In genomic region chr1:34460061-34460441, GRCm38 (mm10) we compare ENCODE assay signal across 8 mouse cellular contexts. TPM values are rescaled to one million over a fixed set of nuclear protein-coding genes. Genes with fewer than 3 reads are reported as not detected.
A peak's percentile ranks its signal among the peaks of the same experiment; 100 is the strongest.
DNase-seq lines count a peak whose midpoint lies in the region; ATAC-seq and TF ChIP-seq lines count a peak whose summit lies in the region.

No protein-coding gene starts in this region.

- WGBS in heart, embryonic 13.5 days, result 5% methylated on average over 15 of the region's 15 CpGs
- WGBS in hindbrain, embryonic 11.5 days, result 3% methylated on average over 15 of the region's 15 CpGs
- 3% methylated on average over 15 of the region's 15 CpGs for WGBS in liver, postnatal 0 days (ENCODE audit: insufficient replicate concordance)

- no peaks in the 10 kb centered on the region for H3K9me3 ChIP-seq in heart, embryonic 13.5 days
- H3K9me3 ChIP-seq in hindbrain, embryonic 11.5 days (ENCODE audit: control insufficient read depth, low read length), result no peaks in the 10 kb centered on the region
- H3K9me3 ChIP-seq in liver, postnatal 0 days (ENCODE audit: low read length), result no peaks in the 10 kb centered on the region

- H3K4me2 ChIP-seq in heart, embryonic 13.5 days, result peak overlapping the region; percentile 97
- H3K4me2 ChIP-seq in hindbrain, embryonic 11.5 days (replicated peaks; ENCODE audit: low read depth, low read length), result peak overlapping the region; percentile 72
- peak overlapping the region; percentile 96 for H3K4me2 ChIP-seq in liver, postnatal 0 days (ENCODE audit: low read depth, low read length)

- ATAC-seq in heart, embryonic 13.5 days (ENCODE audit: extremely low read depth, insufficient number of reproducible peaks, low FRiP score, low TSS enrichment), result no peak
- no peak; the same call in 1 of the 2 replicates for ATAC-seq in hindbrain, embryonic 11.5 days (ENCODE audit: low FRiP score)
- ATAC-seq in liver, postnatal 0 days, result peak; percentile 17
- peak; percentile 23; the same call in 1 of the 2 replicates for ATAC-seq in neutrophil, adult 5-6 weeks (ENCODE audit: extremely low read depth, insufficient number of reproducible peaks, low FRiP score, poor library complexity, severe bottlenecking)

- no peak for DNase-seq in heart, postnatal 25 days (ENCODE audit: low spot score)
- peak; percentile 27 for DNase-seq in T-cell, adult 2 months (ENCODE audit: low spot score)
- no peak for DNase-seq in hindbrain, embryonic 11.5 days (ENCODE audit: low spot score)
- peak; percentile 34 for DNase-seq in liver, postnatal 0 days
- no peak for DNase-seq in right cerebral cortex, postnatal 4 days
- DNase-seq in adrenal gland, adult 2 months, result no peak

- no peaks in the 10 kb centered on the region for H3K36me3 ChIP-seq in heart, embryonic 13.5 days
- no peaks in the 10 kb centered on the region for H3K36me3 ChIP-seq in hindbrain, embryonic 11.5 days (ENCODE audit: control insufficient read depth, insufficient read depth, low read length)
- no peaks in the 10 kb centered on the region for H3K36me3 ChIP-seq in liver, postnatal 0 days (replicated peaks; ENCODE audit: insufficient read depth, low read length)

- no peak for TF ChIP-seq EP300 in liver, postnatal 0 days (IDR thresholded peaks at IDR 0.05; ENCODE audit: low read depth)

- no peak for TF ChIP-seq CTCF in liver, postnatal 0 days (IDR thresholded peaks at IDR 0.05; ENCODE audit: low read depth)

- H3K4me1 ChIP-seq in heart, embryonic 13.5 days, result peaks cover 14% of the 10 kb centered on the region; the same call in 1 of the 2 replicates
- no peaks in the 10 kb centered on the region; the same call in 1 of the 2 replicates for H3K4me1 ChIP-seq in hindbrain, embryonic 11.5 days (replicated peaks; ENCODE audit: control insufficient read depth, insufficient read depth, low read length)
- peaks cover 14% of the 10 kb centered on the region for H3K4me1 ChIP-seq in liver, postnatal 0 days (ENCODE audit: insufficient read depth)

- H3K27ac ChIP-seq in heart, embryonic 13.5 days (replicated peaks), result no peak overlapping the region
- no peak overlapping the region for H3K27ac ChIP-seq in hindbrain, embryonic 11.5 days (ENCODE audit: low read depth, low read length)
- H3K27ac ChIP-seq in liver, postnatal 0 days (ENCODE audit: low read depth), result no peak overlapping the region

- peaks cover 46% of the 10 kb centered on the region for H3K27me3 ChIP-seq in heart, embryonic 13.5 days (replicated peaks)
- H3K27me3 ChIP-seq in hindbrain, embryonic 11.5 days (ENCODE audit: control insufficient read depth, insufficient read depth, low read length), result peaks cover 25% of the 10 kb centered on the region
- H3K27me3 ChIP-seq in liver, postnatal 0 days (ENCODE audit: insufficient read depth, low read length), result peaks cover 7% of the 10 kb centered on the region; the same call in 1 of the 2 replicates

- peak overlapping the region; percentile 64 for H3K4me3 ChIP-seq in heart, embryonic 13.5 days
- peak overlapping the region; percentile 53 for H3K4me3 ChIP-seq in hindbrain, embryonic 11.5 days (ENCODE audit: low read depth, low read length)
- peak overlapping the region; percentile 63 for H3K4me3 ChIP-seq in liver, postnatal 0 days (ENCODE audit: low read depth, low read length)

- peak overlapping the region; percentile 80 for H3K9ac ChIP-seq in heart, embryonic 13.5 days
- H3K9ac ChIP-seq in hindbrain, embryonic 11.5 days (ENCODE audit: low read depth, low read length), result peak overlapping the region; percentile 27; the same call in 1 of the 2 replicates
- H3K9ac ChIP-seq in liver, postnatal 0 days (replicated peaks), result peak overlapping the region; percentile 56

- intact Hi-C loops in heart, postnatal 25 days (cut with DNase I), result loop anchor here (5.0 kb wide), 1 partner anchor 137 kb away; no protein-coding TSS in a partner anchor

RNA-seq across cellular contexts. Expression of gene Ptpn18, which starts 0.5 kb away (rescaled TPM):
- polyA plus RNA-seq in heart, embryonic 13.5 days (2015; fragmentation: Nextera tagmentation; extraction: Ambion mirVana), result 15.1 and 15.8 TPM in 2 replicates
- 1 to 10 TPM; 4.2 to 5.6 TPM for total RNA-seq in heart, postnatal 25 days (2021)
- 7.6 and 9.6 TPM in 2 replicates for polyA plus RNA-seq in hindbrain, embryonic 11.5 days (2014; fragmentation: Nextera tagmentation; extraction: Ambion mirVana)
- polyA plus RNA-seq in liver, postnatal 0 days (2015; fragmentation: Nextera tagmentation; extraction: Ambion mirVana), result 28.2 and 32.1 TPM in 2 replicates
- 262 and 311 TPM in 2 replicates for total RNA-seq in neutrophil, adult 5-6 weeks (2017)
- 1 to 10 TPM; 2.8 to 3.3 TPM for total RNA-seq in adrenal gland, adult 2 months (2021)
- 71.5 and 109 TPM in 2 replicates for polyA plus RNA-seq in adrenal gland, adult 2 months (2012; rRNA removed)

RNA-seq across cellular contexts. Expression of gene Imp4, which starts 20.4 kb away (rescaled TPM):
- polyA plus RNA-seq in heart, embryonic 13.5 days (2015; fragmentation: Nextera tagmentation; extraction: Ambion mirVana), result 66.3 and 67.7 TPM in 2 replicates
- 10 to 100 TPM; 29.2 to 31.4 TPM for total RNA-seq in heart, postnatal 25 days (2021)
- 87.7 and 94.5 TPM in 2 replicates for polyA plus RNA-seq in hindbrain, embryonic 11.5 days (2014; fragmentation: Nextera tagmentation; extraction: Ambion mirVana)
- 37.6 and 41.6 TPM in 2 replicates for polyA plus RNA-seq in liver, postnatal 0 days (2015; fragmentation: Nextera tagmentation; extraction: Ambion mirVana)
- 22.7 and 23.0 TPM in 2 replicates for total RNA-seq in neutrophil, adult 5-6 weeks (2017)
- total RNA-seq in adrenal gland, adult 2 months (2021), result 10 to 100 TPM; 60.7 to 76.7 TPM
- 36.1 and 38.1 TPM in 2 replicates for polyA plus RNA-seq in adrenal gland, adult 2 months (2012; rRNA removed)

RNA-seq across cellular contexts. Expression of gene Ccdc115, which starts 20.6 kb away (rescaled TPM):
- 42.0 and 47.6 TPM in 2 replicates for polyA plus RNA-seq in heart, embryonic 13.5 days (2015; fragmentation: Nextera tagmentation; extraction: Ambion mirVana)
- 10 to 100 TPM; 14.9 to 15.3 TPM for total RNA-seq in heart, postnatal 25 days (2021)
- 68.5 and 69.2 TPM in 2 replicates for polyA plus RNA-seq in hindbrain, embryonic 11.5 days (2014; fragmentation: Nextera tagmentation; extraction: Ambion mirVana)
- 19.0 and 21.0 TPM in 2 replicates for polyA plus RNA-seq in liver, postnatal 0 days (2015; fragmentation: Nextera tagmentation; extraction: Ambion mirVana)
- 22.7 and 25.4 TPM in 2 replicates for total RNA-seq in neutrophil, adult 5-6 weeks (2017)
- 10 to 100 TPM; 13.5 to 16.6 TPM for total RNA-seq in adrenal gland, adult 2 months (2021)
- 14.0 and 16.6 TPM in 2 replicates for polyA plus RNA-seq in adrenal gland, adult 2 months (2012; rRNA removed)

RNA-seq across cellular contexts. Expression of gene Prss39, which starts 38.2 kb away (rescaled TPM):
- not detected in 2 replicates for polyA plus RNA-seq in heart, embryonic 13.5 days (2015; fragmentation: Nextera tagmentation; extraction: Ambion mirVana)
- not detected for total RNA-seq in heart, postnatal 25 days (2021)
- polyA plus RNA-seq in hindbrain, embryonic 11.5 days (2014; fragmentation: Nextera tagmentation; extraction: Ambion mirVana), result not detected in 2 replicates
- polyA plus RNA-seq in liver, postnatal 0 days (2015; fragmentation: Nextera tagmentation; extraction: Ambion mirVana), result not detected in 2 replicates
- total RNA-seq in neutrophil, adult 5-6 weeks (2017), result not detected in 2 replicates
- not detected for total RNA-seq in adrenal gland, adult 2 months (2021)
- polyA plus RNA-seq in adrenal gland, adult 2 months (2012; rRNA removed), result not detected in 2 replicates

Comparison
In these comparisons a context has a peak if more than half of its experiments do, and no peak if none do; other contexts are left out.
1. ATAC-seq: peak in liver, postnatal 0 days (single experiment) and neutrophil, adult 5-6 weeks (single experiment); none in heart, embryonic 13.5 days (single experiment) and hindbrain, embryonic 11.5 days (single experiment).
2. H3K9ac ChIP-seq: peak in every context shown above with its lines; median percentile 80 in heart, embryonic 13.5 days; 56 in liver, postnatal 0 days; 27 in hindbrain, embryonic 11.5 days.
3. DNase-seq: peak in T-cell, adult 2 months (single experiment) and liver, postnatal 0 days (single experiment); none in heart, postnatal 25 days (single experiment), hindbrain, embryonic 11.5 days (single experiment), right cerebral cortex, postnatal 4 days (single experiment) and adrenal gland, adult 2 months (single experiment).
4. Peak in every context shown above with its lines, with median percentiles within 50 percentile points of each other: H3K4me2 ChIP-seq and H3K4me3 ChIP-seq.